Mouse (Mus musculus): ENCODE data around the gene Vamp9.

DNA sequence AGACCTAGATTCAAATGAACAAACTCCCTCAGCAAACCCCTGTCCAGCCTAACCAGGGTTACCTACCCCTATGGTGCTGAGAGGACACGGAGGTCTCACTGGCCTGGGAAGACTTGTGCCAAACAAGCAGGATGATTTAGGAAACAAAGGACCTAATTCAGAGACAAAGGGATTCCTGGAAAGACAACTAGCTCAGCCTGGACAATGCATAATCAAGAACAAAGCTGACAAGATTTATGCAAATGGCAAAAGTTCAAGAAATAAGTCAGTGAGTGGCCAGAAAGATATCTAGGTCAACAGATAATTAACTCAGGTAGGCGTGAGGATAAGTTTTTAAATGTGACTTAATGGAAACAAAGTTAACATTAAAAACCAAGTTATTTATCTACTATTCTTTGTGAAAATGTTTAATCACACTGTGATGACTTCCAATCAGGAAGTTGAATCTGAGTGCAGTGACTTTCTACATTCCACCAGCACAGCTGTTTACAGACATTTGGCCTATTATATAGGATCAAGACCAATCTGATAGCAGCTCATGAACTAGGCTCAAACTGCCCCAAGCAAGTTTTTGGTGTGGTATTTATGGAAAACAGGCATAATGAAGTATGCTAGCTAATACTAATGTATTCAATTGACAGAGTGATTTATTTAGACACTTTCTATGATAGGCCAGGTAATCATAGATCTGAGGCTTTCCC lies 53.3 kb downstream of the Vamp9 start:
- TF ChIP-seq CTCF (IDR thresholded peaks at IDR 0.05; ENCODE audit: borderline replicate concordance, control insufficient read depth, extremely low read depth, insufficient read depth, low read length, poor library complexity) (no peak), POLR2A (IDR thresholded peaks at IDR 0.05; ENCODE audit: control insufficient read depth, extremely low read depth, insufficient read depth, low read length, poor library complexity) (no peak)

Data from thymus, adult 2 months (tissue).